Comparison of ENCODE assay signal across 8 mouse cellular contexts in the genomic region with DNA sequence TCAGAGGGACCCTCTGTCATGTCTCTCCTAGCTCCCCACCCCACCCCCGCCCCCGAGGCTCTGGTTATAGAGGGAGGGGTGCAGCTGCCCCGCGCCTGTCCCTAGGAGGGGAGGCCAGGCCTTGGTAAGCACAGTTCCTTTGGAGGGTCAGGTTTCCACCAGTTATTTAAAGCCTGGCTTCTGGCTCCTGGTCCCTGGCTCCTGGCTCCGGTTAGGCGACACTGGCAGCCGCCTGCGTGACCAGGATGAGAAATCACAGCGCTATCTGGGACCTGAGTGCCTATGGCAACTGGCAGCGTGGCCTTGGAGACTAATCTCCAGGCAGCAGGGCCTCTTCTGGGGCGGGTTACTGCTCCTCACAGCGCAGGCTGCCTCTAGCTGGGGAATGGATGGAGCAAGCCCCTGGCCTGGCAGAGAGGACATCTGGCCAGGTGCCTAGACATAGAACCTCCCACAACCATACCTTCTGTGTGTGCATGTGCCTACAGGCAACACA. TPM values are rescaled to one million over a fixed set of nuclear protein-coding genes. Genes with fewer than 3 reads are reported as not detected.
DNase-seq lines count a peak whose midpoint lies in the region; ATAC-seq and TF ChIP-seq lines count a peak whose summit lies in the region.

No protein-coding gene starts in this region.

- peaks cover 26% of the 10 kb centered on the region for H3K4me1 ChIP-seq in hindbrain, embryonic 12.5 days
- H3K4me1 ChIP-seq in limb, embryonic 14.5 days (ENCODE audit: control insufficient read depth, insufficient read depth, low read length): peaks cover 34% of the 10 kb centered on the region

- H3K4me2 ChIP-seq in hindbrain, embryonic 12.5 days (replicated peaks): no peak overlapping the region
- 0 out of 2 replicates have a peak overlapping the region, but pooled peaks have one; percentile 5 for H3K4me2 ChIP-seq in limb, embryonic 14.5 days (replicated peaks; ENCODE audit: low read depth, low read length, severe bottlenecking)

- peak; percentile 56 for ATAC-seq in hindbrain, embryonic 12.5 days (ENCODE audit: low FRiP score)
- peak; percentile 55 for ATAC-seq in limb, embryonic 14.5 days (ENCODE audit: low FRiP score, low read depth)
- no peak for ATAC-seq in erythroblast, adult 5-6 weeks (replicated peaks; ENCODE audit: low FRiP score, poor library complexity, severe bottlenecking)

- no peaks in the 10 kb centered on the region for H3K9me3 ChIP-seq in hindbrain, embryonic 12.5 days (replicated peaks)
- no peaks in the 10 kb centered on the region for H3K9me3 ChIP-seq in limb, embryonic 14.5 days (ENCODE audit: control insufficient read depth, low read length)

- peak; percentile 73 for DNase-seq in ovary, adult 18-20 months (ENCODE audit: low spot score)
- no peak for DNase-seq in ovary, postnatal 10 days (ENCODE audit: low spot score)
- DNase-seq in cerebellum, adult 9-10 months: peak; percentile 54
- peak; percentile 88 for DNase-seq in gastrocnemius, adult 18-20 months (ENCODE audit: low spot score)
- peak; percentile 45 for DNase-seq in limb, embryonic 14.5 days (ENCODE audit: low spot score)
- DNase-seq in natural killer cell, adult 2 months (ENCODE audit: low spot score in 2 of 2): no peak

- peak overlapping the region; percentile 67 for H3K27ac ChIP-seq in hindbrain, embryonic 12.5 days
- H3K27ac ChIP-seq in limb, embryonic 14.5 days (replicated peaks; ENCODE audit: low read depth, low read length): peak overlapping the region; percentile 67

- no peak overlapping the region for H3K4me3 ChIP-seq in hindbrain, embryonic 12.5 days
- H3K4me3 ChIP-seq in limb, embryonic 14.5 days (replicated peaks; ENCODE audit: low read length): no peak overlapping the region

- WGBS in hindbrain, embryonic 12.5 days: 46% methylated on average over 12 of the region's 12 CpGs
- WGBS in limb, embryonic 14.5 days: 21% methylated on average over 10 of the region's 12 CpGs

- peaks cover 21% of the 10 kb centered on the region for H3K36me3 ChIP-seq in hindbrain, embryonic 12.5 days
- H3K36me3 ChIP-seq in limb, embryonic 14.5 days (ENCODE audit: control insufficient read depth, insufficient read depth, low read length): peaks cover 19% of the 10 kb centered on the region

- H3K27me3 ChIP-seq in hindbrain, embryonic 12.5 days: no peaks in the 10 kb centered on the region
- no peaks in the 10 kb centered on the region for H3K27me3 ChIP-seq in limb, embryonic 14.5 days (ENCODE audit: control insufficient read depth, insufficient read depth, low read length)

- peak overlapping the region; percentile 38; the same call in 1 of the 2 replicates for H3K9ac ChIP-seq in hindbrain, embryonic 12.5 days
- H3K9ac ChIP-seq in limb, embryonic 14.5 days (ENCODE audit: low read depth, low read length, severe bottlenecking): no peak overlapping the region

- no peak for TF ChIP-seq POLR2A in limb, embryonic 14.5 days (IDR thresholded peaks at IDR 0.05; ENCODE audit: borderline replicate concordance, extremely low read depth, insufficient read depth, insufficient read length)

RNA-seq across cellular contexts. Expression of gene Gtf2ird1, which starts 20.6 kb away (rescaled TPM):
- 10 to 100 TPM; 10.9 to 19.9 TPM for total RNA-seq in gastrocnemius, adult 18-20 months (2021)
- 95.9 and 99.9 TPM in 2 replicates for polyA plus RNA-seq in hindbrain, embryonic 12.5 days (2016; fragmentation: Nextera tagmentation; extraction: Ambion mirVana)
- polyA plus RNA-seq in limb, embryonic 14.5 days (2012; rRNA removed): 99.0 and 113 TPM in 2 replicates
- 100 and 103 TPM in 2 replicates for polyA plus RNA-seq in limb, embryonic 14.5 days (2014; fragmentation: Nextera tagmentation; extraction: Ambion mirVana)
- total RNA-seq in erythroblast, adult 5-6 weeks (2015; ENCODE audit: low replicate concordance): 3.3 and 29.0 TPM in 2 replicates
- 2.2 TPM in 2 replicates for total RNA-seq in erythroblast, adult 5-6 weeks (2017; ENCODE audit: low replicate concordance)

Comparison
In these comparisons a context has a peak if more than half of its experiments do, and no peak if none do; other contexts are left out.
1. DNase-seq: peak in ovary, adult 18-20 months (single experiment), cerebellum, adult 9-10 months (single experiment), gastrocnemius, adult 18-20 months (single experiment) and limb, embryonic 14.5 days (single experiment); none in ovary, postnatal 10 days (single experiment) and natural killer cell, adult 2 months (0 of 2).